Mouse (Mus musculus) effector memory CD4-positive, alpha-beta T cell, adult 5 months (primary cell): Measurements from ENCODE around the gene Zcchc7. TPM values are rescaled to one million over a fixed set of nuclear protein-coding genes. Genes with fewer than 3 reads are reported as not detected.

Experiments used
- polyA plus RNA-seq: library from polyadenylated mRNA; unstranded; fragments of 100-300 nt; shearing (Covaris generic); gene quantifications from one replicate; pipeline ENCODE4 v1.2.1, GENCODE M21; 2017

The Zcchc7 gene
- 82.9 TPM for polyA plus RNA-seq

DNA sequence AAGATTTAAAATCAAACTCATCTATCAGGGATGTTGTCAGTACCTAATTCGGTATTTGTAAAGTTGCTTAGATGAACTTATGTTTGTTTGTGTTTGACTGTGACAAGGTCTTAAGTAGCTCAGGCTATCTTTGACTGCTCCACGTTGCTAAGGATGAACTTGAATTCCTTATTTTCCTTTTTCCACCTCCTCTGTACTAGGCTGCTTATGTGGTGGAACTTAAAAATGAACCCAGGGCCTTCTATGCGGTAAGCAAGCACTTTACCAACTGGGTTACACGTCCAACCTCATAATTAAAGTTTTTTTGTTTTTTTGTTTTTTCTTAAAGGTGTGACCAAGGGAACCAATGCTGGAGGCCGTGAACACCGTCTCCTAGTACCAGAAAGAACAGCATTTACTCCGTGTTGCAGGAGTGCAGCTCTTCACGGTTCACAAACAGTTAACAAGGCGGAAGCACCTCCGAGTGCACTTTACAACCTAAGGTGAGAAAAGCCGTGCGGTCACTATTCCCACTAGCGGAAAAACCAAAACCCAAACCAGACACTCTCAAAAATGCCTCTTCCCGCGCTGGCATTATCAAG lies at the start of gene Zcchc7:
TSS of gene Zcchc7 (plus strand) at position 325 of the 581 bp plus-strand sequence.

DNA sequence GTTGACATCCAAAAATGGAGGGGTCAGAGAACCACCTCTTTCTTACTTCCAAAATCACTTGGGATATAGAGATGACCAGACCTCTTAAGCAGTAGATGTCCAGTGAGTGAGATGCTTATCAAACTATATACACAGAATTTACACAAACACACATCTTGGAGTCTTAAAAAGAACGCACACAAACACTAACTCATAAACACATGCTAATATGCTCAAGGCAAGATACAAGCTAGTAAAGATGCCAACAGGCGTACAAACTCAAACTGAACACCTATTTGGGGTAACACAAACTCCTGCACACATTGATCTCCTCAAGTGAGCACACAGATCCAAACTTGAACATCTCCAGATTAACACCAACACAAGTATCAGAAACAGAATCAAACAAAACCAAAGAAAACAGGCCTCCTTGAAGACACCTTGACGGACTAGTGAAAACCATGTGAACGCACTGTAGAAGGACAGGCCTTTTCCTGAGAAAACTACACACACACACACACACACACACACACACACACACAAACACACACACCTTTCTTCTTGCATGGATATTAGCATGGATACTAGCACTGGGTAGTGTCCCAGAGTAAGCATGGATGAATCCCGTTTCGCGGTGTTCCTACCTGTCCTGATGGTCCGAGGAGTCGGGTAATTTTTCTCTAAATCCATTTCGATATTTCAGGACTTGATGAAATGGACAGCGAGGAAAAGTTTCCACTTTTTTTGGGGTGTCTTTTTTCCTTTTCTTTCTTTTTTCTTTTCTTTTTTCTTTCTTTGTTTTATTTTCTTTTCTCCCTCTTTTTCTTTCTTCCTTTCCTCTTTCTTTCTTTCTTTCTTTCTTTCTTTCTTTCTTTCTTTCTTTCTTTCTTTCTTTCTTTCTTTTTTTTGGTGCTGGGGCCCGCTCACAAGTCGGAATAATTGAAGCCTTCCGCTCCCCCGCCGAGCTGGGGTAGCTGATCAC lies 45.7 kb upstream of the Zcchc7 start, which contains the start of gene Pax5:
TSS of gene Pax5 (minus strand) at position 748 of the 961 bp plus-strand sequence.

DNA sequence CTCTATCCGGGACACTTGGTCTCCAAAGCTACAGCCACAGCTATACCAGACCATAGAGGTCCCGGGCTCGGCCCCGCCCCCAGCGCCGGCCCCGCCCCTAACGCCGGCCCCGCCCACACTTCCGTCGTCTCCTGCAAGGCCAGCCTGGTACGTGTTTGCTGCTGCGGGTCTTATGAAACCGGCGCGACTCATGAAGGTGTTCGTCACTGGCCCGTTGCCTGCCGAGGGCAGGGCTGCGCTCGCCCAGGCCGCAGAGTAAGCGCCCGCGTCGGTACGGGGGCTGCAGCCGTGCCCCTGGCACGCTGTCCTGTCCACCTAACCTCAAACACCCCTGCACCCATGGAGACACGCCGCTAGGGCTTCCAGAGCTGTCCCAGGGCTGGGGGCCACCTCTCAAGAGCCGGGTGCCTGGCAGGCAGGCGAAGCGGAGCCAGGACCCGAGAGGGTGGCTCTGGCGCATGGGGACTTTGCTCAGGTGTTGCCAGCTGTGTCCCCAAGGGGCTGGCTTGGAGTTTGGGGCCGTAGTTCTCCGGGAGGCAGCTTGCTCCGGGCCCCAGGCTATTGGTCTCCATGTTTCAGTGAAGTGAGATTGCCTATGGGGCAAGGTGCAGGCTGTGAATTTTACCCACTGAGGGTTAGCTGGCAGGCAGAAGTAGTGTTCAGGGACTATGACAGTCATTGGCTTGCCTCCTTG lies 225.8 kb downstream of the Zcchc7 start, which contains the start of gene Grhpr:
TSS of gene Grhpr (plus strand) at position 116 of the 694 bp plus-strand sequence.

Other genes with a start within 250 kb of the Zcchc7 start
- 0.06 TPM for gene Pax5, start 45.4 kb upstream of the Zcchc7 start, polyA plus RNA-seq
- 16.6 TPM for gene Grhpr, start 225.5 kb downstream of the Zcchc7 start, polyA plus RNA-seq